8 mouse cellular contexts compared by ENCODE assay signal in the genomic region with DNA sequence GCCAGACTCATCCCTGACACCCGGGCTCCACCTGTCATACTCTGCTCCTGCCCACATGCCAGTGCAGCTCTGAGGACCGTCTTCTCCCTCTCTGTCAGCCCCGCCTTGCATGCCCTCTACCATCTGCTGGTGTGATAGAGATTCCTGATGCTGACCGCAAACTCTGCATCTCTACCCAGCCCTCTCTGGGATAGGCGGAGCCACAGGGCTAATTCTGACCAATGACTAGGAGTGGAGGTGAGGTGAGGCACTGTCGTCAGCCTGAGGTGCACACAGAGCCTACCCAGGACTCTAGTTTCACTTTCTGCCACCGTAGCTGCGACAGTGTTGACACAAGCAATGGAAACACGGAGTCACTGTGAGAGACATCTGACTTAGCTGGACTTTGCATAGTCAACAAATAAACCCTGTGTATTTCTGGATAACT. TPM values are rescaled to one million over a fixed set of nuclear protein-coding genes. Genes with fewer than 3 reads are reported as not detected.
A peak's percentile ranks its signal among the peaks of the same experiment; 100 is the strongest.
DNase-seq lines count a peak whose midpoint lies in the region; ATAC-seq and TF ChIP-seq lines count a peak whose summit lies in the region.

No protein-coding gene starts in this region.

- peak overlapping the region; percentile 67 for H3K4me3 ChIP-seq in G1E (ENCODE audit: low read depth, low read length)
- peak overlapping the region; percentile 37 for H3K4me3 ChIP-seq in embryonic facial prominence, embryonic 15.5 days (replicated peaks)
- H3K4me3 ChIP-seq in heart, embryonic 15.5 days: peak overlapping the region; percentile 43
- H3K4me3 ChIP-seq in lung, embryonic 16.5 days (ENCODE audit: low read length): peak overlapping the region; percentile 52

- WGBS in embryonic facial prominence, embryonic 15.5 days: under 1% methylated on average over 9 of the region's 9 CpGs
- 2% methylated on average over 9 of the region's 9 CpGs for WGBS in heart, embryonic 15.5 days
- under 1% methylated on average over 9 of the region's 9 CpGs for WGBS in lung, embryonic 16.5 days

- peak overlapping the region; percentile 56 for H3K4me2 ChIP-seq in embryonic facial prominence, embryonic 15.5 days (replicated peaks)
- peak overlapping the region; percentile 65 for H3K4me2 ChIP-seq in heart, embryonic 15.5 days
- peak overlapping the region; percentile 77 for H3K4me2 ChIP-seq in lung, embryonic 16.5 days (ENCODE audit: low read depth, low read length)

- H3K27ac ChIP-seq in embryonic facial prominence, embryonic 15.5 days (replicated peaks): peak overlapping the region; percentile 85
- peak overlapping the region; percentile 80 for H3K27ac ChIP-seq in heart, embryonic 15.5 days
- peak overlapping the region; percentile 94 for H3K27ac ChIP-seq in lung, embryonic 16.5 days (ENCODE audit: low read length)

- H3K4me1 ChIP-seq in G1E (ENCODE audit: insufficient read depth, low read depth, low read length): peaks cover 28% of the 10 kb centered on the region
- H3K4me1 ChIP-seq in embryonic facial prominence, embryonic 15.5 days: peaks cover 35% of the 10 kb centered on the region
- H3K4me1 ChIP-seq in heart, embryonic 15.5 days (replicated peaks): peaks cover 32% of the 10 kb centered on the region
- H3K4me1 ChIP-seq in lung, embryonic 16.5 days (replicated peaks; ENCODE audit: control insufficient read depth, insufficient read depth, low read length): peaks cover 27% of the 10 kb centered on the region

- peak overlapping the region; percentile 19; the same call in 1 of the 2 replicates for H3K9ac ChIP-seq in embryonic facial prominence, embryonic 15.5 days
- H3K9ac ChIP-seq in heart, embryonic 15.5 days: peak overlapping the region; percentile 42
- peak overlapping the region; percentile 61 for H3K9ac ChIP-seq in lung, embryonic 16.5 days (ENCODE audit: low read length)

- peak; percentile 94 for ATAC-seq in G1E (ENCODE audit: extremely low read depth, insufficient number of reproducible peaks, low FRiP score, poor library complexity, severe bottlenecking)
- peak; percentile 84 for ATAC-seq in embryonic facial prominence, embryonic 15.5 days (ENCODE audit: insufficient number of reproducible peaks, low FRiP score, low TSS enrichment, low read depth)
- peak; percentile 92 for ATAC-seq in heart, embryonic 15.5 days (replicated peaks; ENCODE audit: insufficient number of reproducible peaks, insufficient read depth, low FRiP score, low read depth)
- ATAC-seq in lung, embryonic 16.5 days (ENCODE audit: low read depth): peak; percentile 91

- H3K36me3 ChIP-seq in G1E (replicated peaks): peaks cover 7% of the 10 kb centered on the region
- H3K36me3 ChIP-seq in embryonic facial prominence, embryonic 15.5 days: 0 out of 2 replicates have a peak, but pooled peaks cover 5% of the 10 kb centered on the region
- H3K36me3 ChIP-seq in heart, embryonic 15.5 days: no peaks in the 10 kb centered on the region
- H3K36me3 ChIP-seq in lung, embryonic 16.5 days (ENCODE audit: control insufficient read depth, insufficient read depth, low read length): no peaks in the 10 kb centered on the region

- peak; percentile 87 for DNase-seq in G1E (ENCODE audit: low spot score)
- peak; percentile 76 to 80 for DNase-seq in adrenal gland, postnatal 36 days
- DNase-seq in kidney, postnatal 10 days: peak; percentile 80
- peak; percentile 67 for DNase-seq in retina, embryonic 14.5 days (ENCODE audit: low spot score)
- no peak for DNase-seq in testis, postnatal 14 days (ENCODE audit: low spot score)

- peaks cover 24% of the 10 kb centered on the region for H3K27me3 ChIP-seq in G1E (ENCODE audit: insufficient read depth, low read length)
- H3K27me3 ChIP-seq in embryonic facial prominence, embryonic 15.5 days: no peaks in the 10 kb centered on the region
- H3K27me3 ChIP-seq in heart, embryonic 15.5 days: no peaks in the 10 kb centered on the region
- no peaks in the 10 kb centered on the region for H3K27me3 ChIP-seq in lung, embryonic 16.5 days (ENCODE audit: control insufficient read depth, insufficient read depth, low read depth, low read length)

- TF ChIP-seq CTCF in G1E (IDR thresholded peaks at IDR 0.05; ENCODE audit: low read depth, low read length): no peak

- H3K9me3 ChIP-seq in G1E (replicated peaks): no peaks in the 10 kb centered on the region
- H3K9me3 ChIP-seq in embryonic facial prominence, embryonic 15.5 days (replicated peaks): no peaks in the 10 kb centered on the region
- no peaks in the 10 kb centered on the region for H3K9me3 ChIP-seq in heart, embryonic 15.5 days (replicated peaks)
- peaks cover 3% of the 10 kb centered on the region; the same call in 1 of the 2 replicates for H3K9me3 ChIP-seq in lung, embryonic 16.5 days (ENCODE audit: control insufficient read depth, low read length)

RNA-seq across cellular contexts. Expression of gene Ier5l, which starts 10.1 kb away (rescaled TPM):
- total RNA-seq in G1E (2014; fragmentation: Nextera tagmentation) (not detected in 2 replicates), G1E (2017) (not detected in 2 replicates)
- polyA plus RNA-seq in G1E (2012): not detected in 2 replicates
- total RNA-seq in adrenal gland, postnatal 36 days (2021): 1 to 10 TPM; 3.3 to 4.5 TPM
- polyA plus RNA-seq in embryonic facial prominence, embryonic 15.5 days (2015; fragmentation: Nextera tagmentation; extraction: Ambion mirVana): 2.2 and 3.0 TPM in 2 replicates
- 1.7 and 2.0 TPM in 2 replicates for polyA plus RNA-seq in heart, embryonic 15.5 days (2015; fragmentation: Nextera tagmentation; extraction: Ambion mirVana)
- 1.1 and 1.5 TPM in 2 replicates for polyA plus RNA-seq in lung, embryonic 16.5 days (2015; fragmentation: Nextera tagmentation; extraction: Ambion mirVana)

RNA-seq across cellular contexts. Expression of gene Ptpa, which starts 48.1 kb away (rescaled TPM):
- total RNA-seq in G1E (2014; fragmentation: Nextera tagmentation) (87.0 and 106 TPM in 2 replicates), G1E (2017) (74.1 and 81.5 TPM in 2 replicates)
- polyA plus RNA-seq in G1E (2012): 502 and 583 TPM in 2 replicates
- 100 to 1,000 TPM; 123 to 143 TPM for total RNA-seq in adrenal gland, postnatal 36 days (2021)
- polyA plus RNA-seq in embryonic facial prominence, embryonic 15.5 days (2015; fragmentation: Nextera tagmentation; extraction: Ambion mirVana): 146 and 154 TPM in 2 replicates
- 102 and 119 TPM in 2 replicates for polyA plus RNA-seq in heart, embryonic 15.5 days (2015; fragmentation: Nextera tagmentation; extraction: Ambion mirVana)
- polyA plus RNA-seq in lung, embryonic 16.5 days (2015; fragmentation: Nextera tagmentation; extraction: Ambion mirVana): 163 TPM in 2 replicates

RNA-seq across cellular contexts. Expression of gene Crat, which starts 48.3 kb away (rescaled TPM):
- total RNA-seq in G1E (2014; fragmentation: Nextera tagmentation): 28.6 and 44.4 TPM in 2 replicates
- 16.1 and 17.2 TPM in 2 replicates for total RNA-seq in G1E (2017)
- 34.2 and 43.2 TPM in 2 replicates for polyA plus RNA-seq in G1E (2012)
- total RNA-seq in adrenal gland, postnatal 36 days (2021): 100 to 1,000 TPM; 124 to 168 TPM
- 29.4 and 32.1 TPM in 2 replicates for polyA plus RNA-seq in embryonic facial prominence, embryonic 15.5 days (2015; fragmentation: Nextera tagmentation; extraction: Ambion mirVana)
- polyA plus RNA-seq in heart, embryonic 15.5 days (2015; fragmentation: Nextera tagmentation; extraction: Ambion mirVana): 108 and 109 TPM in 2 replicates
- 39.3 and 42.4 TPM in 2 replicates for polyA plus RNA-seq in lung, embryonic 16.5 days (2015; fragmentation: Nextera tagmentation; extraction: Ambion mirVana)
